Mouse (Mus musculus) heart, postnatal 25 days (tissue): ENCODE measurements around the gene Trpc2. TPM values are rescaled to one million over a fixed set of nuclear protein-coding genes. Genes with fewer than 3 reads are reported as not detected.
"Not testable (repeated sequence)": the region's sequence is repeated elsewhere in the genome, so short reads cannot be mapped to it uniquely, and the experiment has no call there.

Source experiments
- DNase-seq: peaks from one replicate; pipeline ENCODE4 v3.0.0; 2022; ENCODE audit warnings: low spot score
- intact Hi-C: fragments of 180-260 bp; cut with DNase I; formaldehyde crosslinking; loops from one replicate; pipeline ENCODE4 v1.15.1; 2025
- total RNA-seq, 2 experiments: library from RNA; stranded (reverse); gene quantifications; 2 replicates each; pipeline ENCODE4 v1.2.3; 2021

Gene Trpc2
- total RNA-seq, result under 1 TPM; 0.11 to 0.47 TPM

DNA sequence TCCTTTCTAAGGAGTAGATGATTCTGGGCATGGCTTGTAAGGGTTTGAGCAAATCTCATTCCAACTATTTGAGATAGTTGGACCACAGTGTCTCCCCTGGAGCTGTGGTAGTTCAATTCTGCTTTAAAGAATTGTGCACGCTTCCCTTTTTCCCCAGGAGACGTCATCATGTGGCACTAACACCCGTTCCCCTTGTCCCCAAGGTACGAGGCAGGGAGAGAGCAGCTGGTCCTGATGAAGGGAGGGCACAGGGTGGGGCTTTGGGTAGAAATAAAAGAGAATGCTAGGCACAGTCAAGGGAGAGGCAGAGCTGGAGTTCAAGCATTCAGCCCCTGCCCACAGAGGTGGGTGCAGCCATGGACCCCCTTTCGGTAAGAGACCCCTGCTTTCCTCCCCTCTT lies at the start of gene Trpc2:
TSS of gene Trpc2 (plus strand) at position 301 of the 400 bp plus-strand sequence.
- no peak for DNase-seq
- intact Hi-C loops, result no loop called here

DNA sequence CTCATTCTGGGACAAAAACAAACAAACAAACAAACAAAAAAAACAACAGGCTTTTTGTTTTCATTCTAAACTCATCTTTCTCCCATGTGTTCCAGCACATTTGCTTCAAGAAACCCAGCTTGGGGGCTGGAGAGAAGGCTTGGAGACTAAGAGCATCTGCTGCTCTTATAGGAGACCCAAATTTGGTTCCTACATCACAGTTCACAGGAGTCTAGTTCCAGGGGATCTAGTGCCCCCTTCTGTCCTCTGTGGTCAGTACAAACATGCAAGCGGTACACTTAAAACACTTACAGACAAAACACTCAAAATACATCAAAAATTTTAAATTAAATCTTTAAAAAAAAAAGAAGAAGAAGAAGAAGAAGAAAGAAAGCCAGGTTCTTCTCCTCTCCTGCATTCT lies 48.0 kb upstream of the Trpc2 start:
- intact Hi-C loops, result loop anchor here (5.0 kb wide), 1 partner anchor 38 kb away; no protein-coding TSS in a partner anchor

DNA sequence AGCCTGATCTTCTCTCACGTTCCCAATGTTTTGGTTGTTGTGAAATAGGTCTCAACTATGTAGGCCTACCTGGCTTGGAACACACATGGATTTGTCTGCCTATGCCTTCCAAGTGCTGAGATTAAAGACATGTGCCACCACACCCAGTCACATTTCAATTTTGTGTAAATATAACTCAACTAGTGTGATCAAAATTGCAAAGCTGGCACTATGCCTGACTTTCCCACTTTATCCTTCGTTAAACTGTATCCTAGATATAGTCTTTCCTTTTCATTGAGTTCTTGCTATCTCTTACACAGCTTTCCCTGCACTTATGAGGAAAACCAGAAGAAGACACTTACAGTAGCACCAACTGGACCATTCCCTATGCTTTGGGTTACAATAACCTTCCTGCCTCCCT lies 47.4 kb upstream of the Trpc2 start:
- no peak for DNase-seq
- intact Hi-C loops, result no loop called here

More for the DNA sequence above, 48.0 kb upstream of the Trpc2 start:
- DNase-seq, result no peak

DNA sequence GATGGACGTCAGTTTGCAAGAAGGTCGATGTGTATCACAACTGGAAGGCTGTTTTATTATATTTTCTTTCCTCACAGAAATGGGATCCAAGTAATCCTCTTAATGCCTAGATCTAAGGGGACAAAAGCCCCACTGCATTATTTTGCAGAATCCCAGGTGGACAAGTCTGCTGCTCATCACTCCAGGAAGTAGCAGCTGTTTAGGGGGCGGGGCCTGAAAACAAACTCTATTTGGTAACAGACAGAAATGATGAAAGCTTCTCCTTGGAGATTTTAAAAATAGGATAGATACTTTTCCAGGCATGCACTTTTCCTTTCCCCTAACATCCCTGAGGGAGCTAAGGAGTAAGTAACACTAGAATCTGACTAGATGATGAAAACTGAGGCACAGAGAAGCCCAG lies 45.6 kb upstream of the Trpc2 start:
- intact Hi-C loops, result no loop called here
- DNase-seq, result no peak

DNA sequence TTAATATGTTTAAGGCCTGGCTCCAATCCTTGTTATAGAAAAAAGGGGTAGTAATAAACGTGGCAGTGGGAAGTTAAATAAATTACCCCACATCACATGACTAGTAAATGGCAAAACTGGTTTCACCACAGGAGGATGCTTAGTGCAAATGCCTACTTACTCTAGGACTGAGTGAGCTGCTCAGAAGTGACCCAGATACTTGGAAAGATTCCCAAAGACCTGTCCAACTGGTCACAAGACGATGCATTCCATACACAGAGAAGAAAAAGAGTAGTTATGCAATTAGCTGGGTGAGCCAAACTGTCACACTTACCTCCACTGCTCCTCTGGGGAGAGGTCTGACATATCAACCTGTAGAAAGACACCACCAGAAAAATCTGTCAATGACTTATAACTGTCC lies 40.6 kb upstream of the Trpc2 start:
- no peak for DNase-seq
- intact Hi-C loops, result no loop called here

DNA sequence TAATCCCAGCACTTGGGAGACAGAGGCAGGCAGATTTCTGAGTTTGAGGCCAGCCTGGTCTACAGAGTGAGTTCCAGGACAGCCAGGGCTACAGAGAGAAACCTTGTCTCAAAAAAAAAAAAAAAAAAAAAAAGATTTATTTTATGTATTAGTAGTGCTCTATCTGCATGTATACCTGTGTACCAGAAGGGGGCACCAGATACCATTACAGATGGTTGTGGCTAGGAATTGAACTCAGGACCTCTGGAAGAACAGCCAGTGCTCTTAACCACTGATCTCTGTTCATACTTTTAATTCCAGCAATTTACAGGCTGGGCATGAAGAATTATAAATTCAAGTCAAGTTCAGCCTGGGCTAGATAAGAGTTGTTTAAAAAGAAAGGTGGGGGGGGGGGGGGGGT lies 34.4 kb upstream of the Trpc2 start:
- intact Hi-C loops, result loop anchor here (5.0 kb wide), 1 partner anchor 89 kb away; no protein-coding TSS in a partner anchor
- not testable (repeated sequence) for DNase-seq

DNA sequence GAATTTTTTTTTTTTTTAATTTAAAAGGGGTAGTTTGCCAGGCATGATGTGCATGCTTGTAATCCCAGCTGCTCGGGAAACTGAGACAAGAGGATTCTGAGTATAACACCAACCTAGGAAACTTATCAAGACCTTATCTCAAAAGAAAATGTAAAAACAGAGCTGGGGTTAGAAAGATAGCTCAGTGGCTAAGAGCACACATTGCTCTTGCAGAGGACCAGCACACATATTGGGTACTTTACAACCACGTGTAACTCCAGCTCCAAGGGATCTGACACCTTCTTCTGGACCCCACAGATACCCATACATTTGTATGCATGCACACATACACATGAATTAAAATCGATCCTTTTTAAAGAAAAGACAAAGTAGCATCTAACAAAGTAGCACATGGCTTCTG lies 21.6 kb upstream of the Trpc2 start:
- DNase-seq, result no peak
- intact Hi-C loops, result loop anchor here (5.0 kb wide), 1 partner anchor 129 kb away; the partner anchor contains the start of genes Lrrc51 and Numa1

DNA sequence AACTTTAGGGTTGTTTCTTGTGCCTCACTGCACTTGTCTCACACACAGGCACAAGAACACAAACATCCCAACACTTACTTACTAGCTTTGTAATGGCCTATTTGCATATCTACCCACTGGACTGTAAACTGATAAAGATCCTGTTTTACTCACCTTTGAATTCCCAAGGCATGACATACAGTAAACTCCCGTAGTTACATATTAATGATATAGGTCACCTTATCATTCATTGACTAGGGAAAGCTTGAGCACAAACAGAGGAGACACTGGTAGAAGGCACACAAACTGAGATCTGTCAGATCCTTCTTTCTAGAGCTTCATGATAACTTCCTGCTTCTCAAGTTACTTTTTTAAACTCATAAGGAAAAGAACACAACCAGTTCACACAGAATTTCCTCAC lies 20.7 kb upstream of the Trpc2 start:
- intact Hi-C loops, result loop anchor here (5.0 kb wide), 1 partner anchor 130 kb away; the partner anchor contains the start of genes Lrrc51 and Numa1
- no peak for DNase-seq

DNA sequence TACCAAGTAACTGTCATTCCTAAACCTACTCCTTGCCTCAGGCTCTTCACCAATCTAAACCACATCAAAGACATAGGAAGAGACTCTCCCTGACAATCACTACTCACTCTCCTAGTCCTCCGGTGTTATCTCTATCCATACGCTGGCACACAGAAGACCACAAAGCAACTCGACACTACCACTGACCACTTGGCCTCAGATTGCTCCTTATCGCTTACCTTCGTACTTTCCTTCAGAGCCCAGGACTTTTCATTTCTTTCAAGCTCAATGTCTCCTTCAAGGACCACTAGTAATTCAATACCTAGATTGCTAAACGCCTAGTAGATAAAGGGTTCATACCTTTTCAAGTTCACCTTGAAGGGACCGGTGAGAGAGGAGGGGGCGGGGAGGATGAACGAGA lies 19.0 kb upstream of the Trpc2 start:
- intact Hi-C loops, result loop anchor here (5.0 kb wide), 1 partner anchor 132 kb away; the partner anchor contains the start of genes Lrrc51 and Numa1
- no peak for DNase-seq

DNA sequence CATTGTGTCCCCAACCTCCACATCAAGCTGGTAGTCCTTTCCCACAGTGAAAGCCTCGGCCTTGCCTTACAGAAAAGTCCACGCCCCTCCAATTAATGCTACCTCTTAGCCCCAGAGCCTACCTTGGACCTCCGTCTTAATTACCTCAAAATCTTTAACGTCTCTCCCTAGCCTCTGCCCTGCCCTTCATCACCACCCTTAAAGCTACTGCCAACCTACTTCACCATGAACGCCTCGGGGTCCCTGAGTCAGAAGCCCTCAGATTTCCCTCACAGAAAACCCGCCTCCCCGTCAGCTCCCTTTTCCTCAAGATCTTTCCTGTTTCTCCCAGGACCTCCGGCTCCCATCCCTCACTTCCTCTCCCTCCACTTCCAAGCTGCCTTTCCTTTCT lies 18.3 kb upstream of the Trpc2 start:
- DNase-seq, result no peak
- intact Hi-C loops, result loop anchor here (5.0 kb wide), 2 partner anchors 132 to 157 kb away; partner anchors contain the start of genes Lamtor1, Lrrc51, Numa1 and Tomt

DNA sequence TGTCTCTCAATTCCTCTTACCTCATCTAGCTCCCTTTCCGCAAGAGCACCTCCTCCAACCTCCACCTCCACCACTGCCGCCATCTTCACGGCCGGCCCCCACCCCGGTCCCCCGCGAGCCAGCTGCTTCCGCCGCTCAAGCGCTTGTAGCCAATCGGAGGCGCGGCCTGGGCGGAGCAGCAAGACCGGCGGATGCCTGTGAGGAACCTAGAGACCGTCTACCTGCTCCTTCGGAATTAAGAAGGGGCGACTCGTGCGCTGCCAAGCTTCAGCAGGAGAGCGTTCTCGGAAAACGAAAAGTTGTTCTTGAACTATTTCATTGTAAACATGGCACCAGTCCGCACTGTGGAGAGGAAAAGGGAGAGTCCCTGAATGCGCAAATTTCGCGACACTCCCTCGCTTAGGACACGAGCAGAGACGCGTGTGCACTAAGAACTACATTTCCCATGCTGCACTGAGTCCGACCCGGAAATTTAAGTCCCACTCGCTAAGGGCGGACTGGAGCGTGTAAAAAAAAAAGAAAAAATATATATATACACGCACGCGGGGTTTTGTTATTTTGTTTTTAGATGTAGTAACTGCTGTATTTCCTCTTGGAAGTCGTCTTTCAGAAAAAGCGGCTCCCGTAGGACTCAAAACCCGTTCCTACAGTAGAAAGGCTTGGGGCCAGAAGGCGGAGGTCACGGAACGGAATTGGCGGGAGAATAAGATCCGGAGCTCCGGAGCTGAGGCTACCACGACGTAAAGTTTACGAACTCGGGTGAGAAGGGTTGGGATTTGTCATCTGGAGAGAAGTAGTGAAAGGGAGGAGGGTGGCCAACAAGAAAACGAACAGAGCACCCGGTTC lies 17.6 kb upstream of the Trpc2 start, which contains the start of the genes Rnf121, Xndc1 and Xntrpc:
TSS of gene Rnf121 (minus strand) at position 424 of the 846 bp plus-strand sequence.
TSS of gene Xndc1 (plus strand) at position 466 of the 846 bp plus-strand sequence.
TSS of gene Xntrpc (plus strand) at position 668 of the 846 bp plus-strand sequence.
- intact Hi-C loops, result loop anchor here (5.0 kb wide), 1 partner anchor 158 kb away; the partner anchor contains the start of genes Lamtor1 and Tomt

DNA sequence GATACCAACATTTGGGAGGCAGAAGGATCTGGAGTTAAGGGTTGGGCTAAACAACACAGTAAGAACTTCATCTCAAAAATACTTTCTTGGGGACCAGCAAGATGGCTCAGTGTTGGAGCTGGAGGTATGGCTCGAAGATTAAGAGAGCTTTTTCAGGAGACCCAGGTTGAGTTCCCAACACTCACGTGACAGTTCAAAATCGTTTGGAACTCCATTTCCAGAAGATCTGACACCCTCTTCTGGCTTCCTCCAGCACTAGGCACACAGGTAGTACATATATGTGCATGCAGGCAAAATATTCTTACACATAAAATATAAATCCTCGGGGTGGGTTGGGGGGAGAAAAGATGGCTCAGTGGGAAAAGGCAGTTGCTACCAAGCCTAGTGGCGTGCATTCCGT lies 16.6 kb upstream of the Trpc2 start:
- no peak for DNase-seq
- intact Hi-C loops, result loop anchor here (5.0 kb wide), 1 partner anchor 159 kb away; the partner anchor contains the start of genes Lamtor1 and Tomt

More for the DNA sequence above, 17.6 kb upstream of the Trpc2 start, which contains the start of the genes Rnf121, Xndc1 and Xntrpc:
- peak; percentile 89 for DNase-seq

DNA sequence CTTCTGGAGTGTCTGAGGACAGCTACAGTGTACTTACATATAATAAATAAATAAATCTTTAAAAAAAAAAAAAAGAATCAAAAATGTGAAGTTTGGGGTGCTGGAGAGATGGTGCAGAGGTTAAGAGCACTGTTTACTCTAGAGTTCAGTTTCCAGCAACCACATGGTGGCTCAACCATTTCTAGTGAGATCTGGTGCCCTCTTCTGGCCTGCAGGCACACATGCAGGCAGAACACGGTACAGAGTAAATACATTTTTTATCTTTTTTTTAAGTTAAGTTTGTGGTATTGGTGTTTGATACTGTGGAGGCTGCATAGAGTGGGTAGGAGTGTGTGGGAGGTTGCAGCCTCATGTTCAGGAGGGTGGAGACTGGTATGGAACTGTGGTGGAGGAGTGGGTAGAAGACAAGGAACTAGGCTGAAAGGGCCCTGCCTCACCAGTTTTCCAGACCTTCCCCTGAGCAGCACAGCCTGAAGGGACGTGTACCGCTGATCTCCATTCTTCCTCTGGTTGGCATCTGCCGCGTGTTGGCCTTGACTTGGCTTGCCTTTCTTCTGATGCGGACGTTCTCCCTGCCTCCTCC lies 6.1 kb upstream of the Trpc2 start:
- intact Hi-C loops, result loop anchor here (5.0 kb wide), 3 partner anchors 160 to 425 kb away; no protein-coding TSS in a partner anchor
- no peak for DNase-seq

DNA sequence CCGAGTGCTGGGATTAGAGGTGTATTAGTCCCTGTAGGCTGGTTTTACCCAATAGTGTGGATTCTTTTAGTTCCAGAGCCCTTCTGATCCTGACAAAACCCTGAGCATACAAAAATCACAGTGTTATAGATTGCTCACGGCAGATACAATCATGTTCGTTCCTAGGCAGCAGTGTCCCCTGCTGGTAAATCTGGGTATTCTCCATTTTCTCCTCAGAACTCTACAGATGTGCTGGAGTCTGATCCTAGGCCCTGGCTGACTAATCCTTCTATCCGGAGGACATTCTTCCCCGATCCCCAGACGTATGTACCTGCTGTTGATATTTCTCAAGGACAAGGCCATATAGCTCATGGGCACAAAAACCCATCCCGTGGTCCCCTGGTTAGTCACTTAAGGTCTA lies 4.4 kb upstream of the Trpc2 start:
- intact Hi-C loops, result loop anchor here (2.0 to 5.0 kb wide), 4 partner anchors 80 to 426 kb away; no protein-coding TSS in a partner anchor
- no peak for DNase-seq

DNA sequence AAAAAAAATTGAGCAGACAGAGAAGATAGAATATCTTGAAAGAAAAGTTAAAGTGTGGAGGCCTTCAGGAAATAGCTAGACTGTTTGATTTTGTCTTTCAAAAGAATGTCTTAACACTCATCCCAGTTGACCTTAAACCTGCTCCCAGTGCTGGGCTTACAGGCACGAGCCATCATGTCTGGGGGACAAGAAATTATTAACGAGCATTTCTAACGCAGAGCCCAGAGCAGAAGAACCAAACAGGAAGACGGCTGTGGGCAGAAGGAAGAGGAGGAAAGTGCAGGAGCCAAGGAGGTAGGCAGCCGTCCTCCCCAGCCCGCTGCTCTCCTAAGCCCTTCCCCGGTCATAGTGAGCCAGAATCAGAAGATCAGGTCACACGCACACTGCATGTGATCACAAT lies 2.6 kb upstream of the Trpc2 start:
- no peak for DNase-seq
- intact Hi-C loops, result no loop called here

DNA sequence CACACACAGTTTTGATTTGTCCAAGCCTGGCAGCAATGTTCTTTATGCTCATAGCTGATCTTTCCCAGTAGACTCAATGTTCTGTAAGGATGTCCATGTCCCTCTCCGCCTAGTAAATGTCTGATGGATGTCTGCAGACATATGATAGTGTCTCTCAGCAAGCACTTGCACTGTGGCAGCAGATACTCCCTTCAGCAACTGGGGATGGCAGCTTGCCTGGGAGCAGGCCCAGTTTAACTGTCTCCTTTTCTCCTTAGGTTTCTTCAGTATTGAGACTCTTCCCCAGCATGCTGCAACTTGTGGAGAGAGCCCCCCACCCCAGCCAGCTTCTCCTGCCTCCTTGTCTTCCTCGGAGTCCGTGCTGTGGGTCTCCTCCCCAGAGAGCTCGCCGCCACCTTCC lies 1.1 kb upstream of the Trpc2 start:
- intact Hi-C loops, result no loop called here

DNA sequence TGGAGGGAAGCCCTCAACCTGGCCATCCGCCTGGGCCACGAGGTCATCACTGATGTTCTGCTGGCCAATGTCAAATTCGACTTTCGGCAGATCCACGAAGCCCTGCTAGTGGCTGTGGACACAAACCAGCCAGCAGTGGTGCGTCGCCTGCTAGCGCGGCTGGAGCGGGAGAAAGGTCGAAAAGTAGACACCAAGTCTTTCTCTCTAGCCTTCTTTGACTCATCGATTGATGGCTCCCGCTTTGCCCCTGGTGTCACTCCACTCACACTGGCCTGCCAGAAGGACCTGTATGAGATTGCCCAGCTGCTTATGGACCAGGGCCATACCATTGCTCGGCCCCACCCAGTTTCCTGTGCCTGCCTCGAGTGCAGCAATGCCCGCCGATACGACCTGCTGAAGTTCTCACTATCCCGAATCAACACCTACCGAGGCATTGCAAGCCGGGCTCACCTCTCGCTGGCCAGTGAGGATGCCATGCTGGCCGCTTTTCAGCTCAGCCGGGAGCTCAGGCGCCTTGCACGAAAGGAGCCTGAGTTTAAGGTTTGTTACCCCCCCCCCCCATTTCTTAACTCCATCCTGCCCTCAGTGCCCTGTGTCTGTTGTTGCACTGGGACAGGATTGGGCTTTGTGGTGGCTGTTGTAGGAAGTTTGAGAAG lies 1.3 kb downstream of the Trpc2 start:
- intact Hi-C loops, result no loop called here

More for the DNA sequence above, 1.1 kb upstream of the Trpc2 start:
- no peak for DNase-seq

DNA sequence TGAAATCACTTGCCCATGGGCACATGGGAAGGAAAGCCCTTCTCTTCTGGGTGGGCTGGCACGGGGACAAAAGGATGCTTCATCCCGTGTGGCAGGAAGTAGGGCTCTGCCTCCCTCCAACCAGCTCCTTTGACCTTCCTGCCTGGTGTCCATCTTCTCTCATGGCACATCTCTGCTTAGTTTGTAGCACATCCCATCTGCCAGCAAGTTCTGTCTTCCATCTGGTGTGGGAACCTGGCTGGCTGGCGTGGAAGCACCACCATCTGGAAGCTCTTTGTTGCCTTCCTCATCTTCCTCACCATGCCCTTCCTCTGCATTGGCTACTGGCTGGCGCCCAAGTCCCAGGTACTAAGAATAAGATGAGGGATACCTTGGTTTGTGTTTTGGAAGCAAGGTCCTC lies 4.4 kb downstream of the Trpc2 start:
- DNase-seq, result no peak
- intact Hi-C loops, result no loop called here

More for the DNA sequence above, 1.3 kb downstream of the Trpc2 start:
- no peak for DNase-seq

DNA sequence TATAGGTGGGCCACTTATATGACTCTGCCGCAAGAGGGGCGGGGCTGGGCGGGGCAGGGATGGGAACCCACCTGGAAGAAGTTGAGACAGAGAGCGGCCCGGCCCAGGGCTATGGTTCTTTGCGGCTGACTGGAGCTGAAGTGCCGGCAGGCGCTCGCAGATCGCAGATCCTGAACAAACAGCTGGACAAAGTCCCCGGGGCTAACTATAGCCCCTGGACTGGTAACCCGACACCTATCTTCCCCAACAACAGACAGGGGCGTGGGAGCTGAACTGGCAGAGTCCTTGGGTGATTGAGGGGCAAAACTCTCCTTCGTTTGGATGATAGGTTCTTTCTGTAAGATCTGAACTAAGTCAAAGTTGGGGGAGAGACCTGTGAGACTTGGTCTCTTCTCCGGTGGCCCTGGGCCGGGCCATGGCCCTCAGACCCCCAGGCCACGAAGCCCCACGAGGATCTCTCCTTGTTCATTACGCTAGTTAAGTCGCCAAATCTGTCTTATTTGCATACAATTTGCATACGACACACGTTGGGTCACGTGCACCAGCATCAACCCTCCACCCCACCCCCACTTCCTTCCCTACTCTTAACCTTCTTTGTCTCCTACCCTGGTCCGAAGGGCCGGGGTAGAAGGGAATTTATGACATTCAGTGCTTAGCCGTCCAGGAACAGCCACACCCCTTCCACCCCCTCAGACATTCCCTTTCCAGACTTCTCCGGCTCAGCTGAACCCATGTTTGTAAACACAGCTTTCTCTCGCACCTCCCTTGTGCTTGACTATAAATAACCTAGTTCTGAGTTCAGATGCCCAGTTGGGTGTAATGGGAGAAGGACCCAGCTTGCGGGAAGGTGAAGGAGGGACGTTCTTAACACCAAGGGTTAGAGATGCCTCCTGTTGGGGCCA lies 17.1 kb downstream of the Trpc2 start:
- intact Hi-C loops, result no loop called here
- no peak for DNase-seq
